In genomic region chr10:115467985-115468384, GRCm38 (mm10) we compare ENCODE assay signal across 19 mouse cellular contexts.
DNase-seq lines count a peak whose midpoint lies in the region; ATAC-seq lines count a peak whose summit lies in the region.
"Had no signal": no experiment of that assay in that cellular context is flagged by ENCODE, and none has a peak within 500 bp of the region (broad histone marks: within the 10 kb centered on the region; RNA-seq: fewer than 3 reads in every experiment).

No protein-coding gene starts in this region.

- H3K27ac ChIP-seq in kidney, embryonic 14.5 days (ENCODE audit: low read depth, low read length): no peak overlapping the region
- no peak overlapping the region for H3K27ac ChIP-seq in kidney, embryonic 16.5 days (ENCODE audit: low read length)
- H3K27ac ChIP-seq in embryonic facial prominence, embryonic 10.5 days (replicated peaks): no peak overlapping the region
- H3K27ac ChIP-seq: embryonic facial prominence, embryonic 13.5 days; embryonic facial prominence, embryonic 15.5 days; forebrain, embryonic 10.5 days; forebrain, embryonic 12.5 days had no signal

- no peaks in the 10 kb centered on the region for H3K4me1 ChIP-seq in kidney, embryonic 14.5 days (ENCODE audit: control insufficient read depth, insufficient read depth, low read length)
- H3K4me1 ChIP-seq in kidney, embryonic 16.5 days (ENCODE audit: insufficient read depth, low read length): peaks cover 8% of the 10 kb centered on the region
- H3K4me1 ChIP-seq in embryonic facial prominence, embryonic 10.5 days: no peaks in the 10 kb centered on the region; the same call in 1 of the 2 replicates
- H3K4me1 ChIP-seq: embryonic facial prominence, embryonic 13.5 days; embryonic facial prominence, embryonic 15.5 days had no signal

- H3K4me2 ChIP-seq in kidney, embryonic 14.5 days (replicated peaks; ENCODE audit: low read depth, low read length): no peak overlapping the region
- H3K4me2 ChIP-seq in kidney, embryonic 16.5 days (replicated peaks; ENCODE audit: low read depth, low read length): no peak overlapping the region
- H3K4me2 ChIP-seq: embryonic facial prominence, embryonic 13.5 days; embryonic facial prominence, embryonic 15.5 days; forebrain, embryonic 12.5 days had no signal

- H3K9me3 ChIP-seq in kidney, embryonic 14.5 days (ENCODE audit: control insufficient read depth, low read length): no peaks in the 10 kb centered on the region
- H3K9me3 ChIP-seq in kidney, embryonic 16.5 days (ENCODE audit: low read length): no peaks in the 10 kb centered on the region
- H3K9me3 ChIP-seq in embryonic facial prominence, embryonic 10.5 days: no peaks in the 10 kb centered on the region
- H3K9me3 ChIP-seq: embryonic facial prominence, embryonic 13.5 days; embryonic facial prominence, embryonic 15.5 days; forebrain, embryonic 10.5 days; forebrain, embryonic 12.5 days had no signal

- peak; percentile 74; the same call in 1 of the 2 replicates for ATAC-seq in kidney, embryonic 14.5 days (ENCODE audit: low FRiP score, low TSS enrichment)
- peak; percentile 83; the same call in 1 of the 2 replicates for ATAC-seq in kidney, embryonic 16.5 days (ENCODE audit: low FRiP score, low TSS enrichment)

- WGBS in kidney, embryonic 14.5 days: 76% methylated on average over 8 of the region's 8 CpGs
- WGBS in kidney, embryonic 16.5 days: 70% methylated on average over 8 of the region's 8 CpGs
- 87% methylated on average over 8 of the region's 8 CpGs for WGBS in embryonic facial prominence, embryonic 10.5 days

- H3K27me3 ChIP-seq in kidney, embryonic 14.5 days (ENCODE audit: control insufficient read depth, insufficient read depth, low read length): no peaks in the 10 kb centered on the region
- H3K27me3 ChIP-seq in kidney, embryonic 16.5 days (ENCODE audit: insufficient read depth, low read length): no peaks in the 10 kb centered on the region
- peaks cover 49% of the 10 kb centered on the region for H3K27me3 ChIP-seq in embryonic facial prominence, embryonic 10.5 days (replicated peaks; ENCODE audit: low read depth, poor library complexity, severe bottlenecking)
- H3K27me3 ChIP-seq: embryonic facial prominence, embryonic 15.5 days had no signal

- no peak for DNase-seq in kidney, postnatal 25 days
- DNase-seq in kidney, adult 8-10 months: no peak
- DNase-seq in embryonic facial prominence, embryonic 10.5 days (ENCODE audit: low spot score): peak; percentile 4
- no peak for DNase-seq in cerebellum, postnatal 25 days
- DNase-seq: adrenal gland, adult 2 months; adrenal gland, postnatal 10 days; adrenal gland, postnatal 25 days; cerebellum, adult 11 months; cerebellum, adult 18-20 months; cerebellum, adult 8-10 months; cerebellum, adult 9-11 months; cerebellum, postnatal 14 days had no signal

- H3K4me3 ChIP-seq in kidney, embryonic 14.5 days (ENCODE audit: low read length): no peak overlapping the region
- no peak overlapping the region for H3K4me3 ChIP-seq in kidney, embryonic 16.5 days (ENCODE audit: low read length)
- H3K4me3 ChIP-seq in embryonic facial prominence, embryonic 10.5 days: no peak overlapping the region
- H3K4me3 ChIP-seq: embryonic facial prominence, embryonic 13.5 days; embryonic facial prominence, embryonic 15.5 days; erythroblast, embryonic 14.5 days; forebrain, embryonic 10.5 days; forebrain, embryonic 12.5 days had no signal

- H3K36me3 ChIP-seq in kidney, embryonic 14.5 days (ENCODE audit: control insufficient read depth, insufficient read depth, low read length): no peaks in the 10 kb centered on the region
- H3K36me3 ChIP-seq in kidney, embryonic 16.5 days (ENCODE audit: insufficient read depth, low read length): no peaks in the 10 kb centered on the region
- no peaks in the 10 kb centered on the region for H3K36me3 ChIP-seq in embryonic facial prominence, embryonic 10.5 days (replicated peaks)
- H3K36me3 ChIP-seq: embryonic facial prominence, embryonic 13.5 days; forebrain, embryonic 10.5 days; forebrain, embryonic 12.5 days had no signal

- H3K9ac ChIP-seq in kidney, embryonic 14.5 days (ENCODE audit: low read depth, low read length): no peak overlapping the region
- H3K9ac ChIP-seq in kidney, embryonic 16.5 days (replicated peaks; ENCODE audit: low read length): no peak overlapping the region
- H3K9ac ChIP-seq: embryonic facial prominence, embryonic 13.5 days; embryonic facial prominence, embryonic 15.5 days; forebrain, embryonic 12.5 days had no signal
